Mouse (Mus musculus) heart, embryonic 12.5 days (tissue): ENCODE results near the gene Fam216a. TPM values are rescaled to one million over a fixed set of nuclear protein-coding genes. Genes with fewer than 3 reads are reported as not detected.

Experiments
- ATAC-seq: fragments of 200-750 bp; cut with Nextera tagmentation; 2 replicates; pipeline ENCODE4 v1.8.0; 2017; ENCODE audit warnings: moderate TSS enrichment, moderate library complexity; ENCODE audit not compliant: insufficient number of reproducible peaks, low FRiP score
- H3K27ac ChIP-seq: fragments of 300-500 bp; sonication (generic); 2 replicates; pipeline ENCODE4 v1.5.1; 2016; ENCODE audit warnings: mild to moderate bottlenecking, moderate library complexity; ENCODE audit not compliant: poor library complexity, severe bottlenecking
- H3K27me3 ChIP-seq: fragments of 300-500 bp; sonication (generic); replicated peaks from 2 replicates; pipeline ENCODE4 v1.6.1; 2016; ENCODE audit warnings: mild to moderate bottlenecking, moderate library complexity
- H3K36me3 ChIP-seq: fragments of 300-500 bp; sonication (generic); 2 replicates; pipeline ENCODE4 v1.6.1; 2016; ENCODE audit warnings: mild to moderate bottlenecking, moderate library complexity
- H3K4me1 ChIP-seq: fragments of 300-500 bp; sonication (generic); replicated peaks from 2 replicates; pipeline ENCODE4 v1.6.1; 2016; ENCODE audit warnings: mild to moderate bottlenecking
- H3K4me2 ChIP-seq: fragments of 300-500 bp; sonication (generic); 2 replicates; pipeline ENCODE4 v1.6.1; 2016; ENCODE audit warnings: mild to moderate bottlenecking, moderate library complexity
- H3K4me3 ChIP-seq: fragments of 300-500 bp; sonication (generic); 2 replicates; pipeline ENCODE4 v1.5.1; 2016; ENCODE audit warnings: mild to moderate bottlenecking
- H3K9ac ChIP-seq: fragments of 300-500 bp; sonication (generic); 2 replicates; pipeline ENCODE4 v1.6.1; 2016; ENCODE audit warnings: mild to moderate bottlenecking, moderate library complexity
- H3K9me3 ChIP-seq: fragments of 300-500 bp; sonication (generic); replicated peaks from 2 replicates; pipeline ENCODE4 v1.6.1; 2016; ENCODE audit warnings: mild to moderate bottlenecking, moderate library complexity
- WGBS: fragments of 180-500 bp; shearing (Covaris S2); methylation state at CpG from one replicate; pipeline ENCODE4 v1.1.7; 2016; 5-methylcytosine and 5-hydroxymethylcytosine counted together
- polyA plus RNA-seq: library from polyadenylated mRNA; unstranded; fragments of >200 nt; fragmentation: Nextera tagmentation; extraction: Ambion mirVana; gene quantifications from 2 replicates; pipeline ENCODE4 v1.2.1, GENCODE M21; 2016

Fam216a gene
- polyA plus RNA-seq, 1 experiment from 2014 or later, result 59.3 TPM

DNA sequence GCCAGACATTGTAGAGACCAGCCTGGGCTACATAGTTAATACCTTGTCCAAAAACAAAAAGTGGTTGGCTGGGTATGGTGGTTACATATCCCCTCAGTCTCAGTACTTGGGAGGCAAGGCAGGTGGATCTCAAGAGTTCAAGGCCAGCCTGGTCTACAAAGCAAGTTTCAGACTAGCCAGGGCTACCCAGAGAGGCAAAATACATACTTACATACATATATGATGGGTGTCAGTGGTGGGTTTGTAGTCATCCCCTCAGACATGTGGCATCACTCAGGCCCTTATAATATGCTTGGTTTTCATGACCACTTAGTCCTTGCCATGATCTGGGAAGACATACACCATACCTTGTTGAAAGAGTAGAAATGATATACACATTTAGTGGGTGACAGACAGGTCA lies 18.5 kb upstream of the Fam216a start:
- no peak for ATAC-seq
- no peaks in the 10 kb centered on the region for H3K27me3 ChIP-seq
- no peak overlapping the region for H3K27ac ChIP-seq
- peaks cover 9% of the 10 kb centered on the region for H3K4me1 ChIP-seq
- H3K9me3 ChIP-seq, result no peaks in the 10 kb centered on the region
- H3K36me3 ChIP-seq, result peaks cover 12% of the 10 kb centered on the region
- H3K9ac ChIP-seq, result no peak overlapping the region
- H3K4me2 ChIP-seq, result no peak overlapping the region
- H3K4me3 ChIP-seq, result no peak overlapping the region

DNA sequence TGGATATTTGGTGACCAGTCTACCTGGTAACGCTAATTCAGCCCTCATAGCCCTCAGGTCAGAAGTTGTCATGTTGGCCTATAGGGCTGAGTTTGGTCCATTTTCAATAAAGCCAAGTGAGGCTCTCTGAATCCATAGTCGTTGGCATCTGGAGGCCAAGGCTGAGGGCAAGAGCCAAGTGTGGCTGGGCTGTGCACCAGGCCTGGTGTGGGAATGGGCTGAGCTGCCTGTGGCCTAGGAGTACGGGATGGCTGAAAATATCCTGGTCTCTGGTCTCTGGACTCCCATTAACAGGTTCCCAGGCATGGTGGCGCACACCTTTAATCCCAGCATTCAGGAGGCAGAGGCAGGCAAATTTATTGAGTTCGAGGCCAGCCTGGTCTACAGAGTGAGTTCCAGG lies 17.8 kb upstream of the Fam216a start:
- H3K9me3 ChIP-seq, result no peaks in the 10 kb centered on the region
- H3K9ac ChIP-seq, result no peak overlapping the region
- WGBS, result 84% methylated on average over 5 of the region's 5 CpGs
- no peak overlapping the region for H3K4me2 ChIP-seq
- no peak overlapping the region for H3K27ac ChIP-seq
- peaks cover 9% of the 10 kb centered on the region for H3K4me1 ChIP-seq
- peaks cover 8% of the 10 kb centered on the region for H3K36me3 ChIP-seq
- H3K4me3 ChIP-seq, result no peak overlapping the region
- H3K27me3 ChIP-seq, result no peaks in the 10 kb centered on the region
- ATAC-seq, result no peak

DNA sequence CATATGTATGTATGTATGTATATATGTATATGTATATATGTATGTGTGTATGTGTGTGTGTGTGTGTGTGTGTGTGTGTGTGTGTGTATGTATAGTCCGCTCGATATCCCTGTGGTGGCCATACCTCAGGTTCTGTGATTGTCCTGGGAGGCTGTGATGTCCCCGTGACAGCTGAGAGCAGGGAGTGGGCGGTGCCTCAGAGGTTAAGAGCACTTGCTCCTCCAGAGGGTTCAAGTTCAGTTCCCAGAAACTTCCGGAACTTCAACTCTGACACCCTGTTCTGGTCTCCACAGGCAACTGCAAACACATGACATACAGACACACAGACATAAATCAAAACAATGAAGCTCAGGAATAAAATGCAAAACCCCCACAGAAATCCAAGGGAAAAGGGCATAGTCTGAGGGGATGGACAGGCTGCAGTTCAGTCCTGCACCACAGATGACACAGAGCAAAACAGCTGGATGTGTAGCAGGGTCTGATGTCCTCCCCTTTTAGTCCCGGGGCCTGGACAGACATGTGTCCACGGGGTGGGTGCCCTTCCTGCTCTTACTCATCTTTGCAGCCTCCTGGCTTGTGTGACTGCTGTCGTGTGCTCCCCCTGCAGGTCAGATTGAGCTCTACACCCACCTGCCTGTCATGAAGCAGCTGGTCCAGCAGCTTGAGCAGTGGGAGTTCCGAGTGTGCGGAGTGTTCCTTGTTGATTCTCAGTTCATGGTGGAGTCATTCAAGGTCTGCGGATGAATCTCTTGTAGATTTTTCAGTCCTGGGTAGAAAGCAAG lies 7.4 kb upstream of the Fam216a start:
- Histone ChIP-seq H3K9me3 (no peaks in the 10 kb centered on the region), H3K4me2 (no peak overlapping the region), H3K27me3 (no peaks in the 10 kb centered on the region), H3K27ac (no peak overlapping the region), H3K4me3 (no peak overlapping the region), H3K36me3 (peaks cover 56% of the 10 kb centered on the region), H3K4me1 (peaks cover 4% of the 10 kb centered on the region; the same call in 1 of the 2 replicates), H3K9ac (no peak overlapping the region)
- ATAC-seq, result peak; percentile 53; the same call in 1 of the 2 replicates
- 57% methylated on average over 11 of the region's 11 CpGs for WGBS

DNA sequence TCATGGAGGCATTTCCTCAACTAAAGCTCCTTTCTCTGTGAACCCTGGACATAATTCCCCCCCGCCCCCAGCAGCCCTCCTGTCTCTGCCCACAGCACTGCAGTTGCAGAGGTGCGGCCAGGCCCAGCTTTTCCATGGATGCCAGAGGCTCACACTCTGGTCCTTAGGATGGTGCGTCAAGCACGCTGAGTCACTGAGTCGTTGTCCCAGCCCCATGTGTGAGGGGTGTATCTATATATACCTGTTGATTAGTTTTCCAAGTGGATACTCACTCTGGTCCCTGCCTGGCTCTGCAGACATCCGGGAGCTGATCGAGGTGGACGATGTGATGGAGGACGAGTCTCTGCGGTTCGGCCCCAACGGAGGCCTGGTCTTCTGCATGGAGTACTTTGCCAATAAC lies 6.0 kb upstream of the Fam216a start:
- no peak for ATAC-seq
- Histone ChIP-seq H3K4me1 (peaks cover 8% of the 10 kb centered on the region), H3K27ac (no peak overlapping the region), H3K4me3 (no peak overlapping the region), H3K4me2 (no peak overlapping the region), H3K36me3 (peaks cover 59% of the 10 kb centered on the region), H3K9me3 (no peaks in the 10 kb centered on the region), H3K9ac (no peak overlapping the region), H3K27me3 (no peaks in the 10 kb centered on the region)
- whole genome bisulfite sequencing, result 87% methylated on average over 12 of the region's 12 CpGs

DNA sequence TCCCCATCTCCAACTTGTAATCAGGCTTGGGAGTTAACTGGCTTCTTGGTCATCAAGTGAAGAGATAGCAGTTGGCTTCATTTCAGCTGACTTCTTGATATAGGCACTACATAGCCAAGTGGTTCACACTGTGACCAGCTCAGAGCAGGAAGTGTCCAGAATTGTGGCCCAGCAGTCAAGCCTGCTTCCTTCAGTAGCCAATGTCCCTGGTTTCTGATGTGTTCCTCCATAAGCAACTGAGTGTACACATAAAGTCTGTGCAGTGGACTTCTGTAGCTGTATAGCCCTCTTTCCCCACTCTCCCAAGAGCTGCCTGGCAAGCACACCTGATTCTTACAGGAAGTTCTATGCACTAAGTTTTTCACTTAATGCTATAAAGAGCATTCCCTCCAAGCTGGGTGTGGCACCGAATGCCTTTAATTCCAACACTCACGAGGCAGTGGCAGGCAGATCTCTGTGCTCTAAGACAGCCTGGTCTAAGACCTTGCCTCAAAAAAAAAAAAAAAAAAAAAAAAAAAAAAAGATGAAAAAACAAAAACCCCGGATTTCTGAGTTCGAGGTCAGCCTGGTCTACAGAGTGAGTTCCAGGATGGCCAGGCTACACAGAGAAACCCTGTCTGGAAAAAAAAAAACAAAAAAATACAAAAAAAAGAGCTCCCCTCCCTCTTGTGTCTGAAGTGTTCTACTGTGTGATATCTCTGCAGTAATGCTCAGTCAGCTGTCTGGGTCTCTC lies 5.1 kb upstream of the Fam216a start:
- no peak overlapping the region for H3K4me2 ChIP-seq
- H3K4me3 ChIP-seq, result no peak overlapping the region
- H3K36me3 ChIP-seq, result peaks cover 53% of the 10 kb centered on the region
- H3K9me3 ChIP-seq, result no peaks in the 10 kb centered on the region
- no peaks in the 10 kb centered on the region for H3K27me3 ChIP-seq
- H3K9ac ChIP-seq, result no peak overlapping the region
- H3K4me1 ChIP-seq, result peaks cover 12% of the 10 kb centered on the region
- H3K27ac ChIP-seq, result no peak overlapping the region
- ATAC-seq, result no peak
- WGBS, result 83% methylated on average over 4 of the region's 4 CpGs

DNA sequence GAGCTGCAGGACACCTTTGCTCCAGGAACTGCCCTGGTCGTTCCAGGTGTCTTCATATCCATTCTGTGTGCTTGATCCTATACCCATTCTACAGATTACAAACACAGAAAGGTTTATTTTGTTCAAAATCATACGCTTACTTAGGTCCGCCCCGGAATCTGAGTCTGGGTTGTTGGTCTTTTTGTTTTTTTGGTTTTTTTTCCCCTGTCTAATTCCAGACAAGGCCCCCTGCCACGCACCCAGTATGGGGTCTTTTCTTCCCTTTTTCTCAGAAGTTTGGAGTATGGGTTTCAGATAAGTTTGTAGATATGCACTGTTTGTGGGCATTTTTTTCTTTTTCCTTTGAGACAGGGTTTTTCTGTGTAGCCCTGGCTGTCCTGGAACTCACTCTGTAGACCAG lies 714 bp upstream of the Fam216a start:
- Histone ChIP-seq H3K4me1 (peaks cover 12% of the 10 kb centered on the region), H3K36me3 (peaks cover 31% of the 10 kb centered on the region), H3K9ac (peak overlapping the region; percentile 87), H3K27me3 (no peaks in the 10 kb centered on the region), H3K27ac (peak overlapping the region; percentile 87), H3K4me3 (peak overlapping the region; percentile 84), H3K9me3 (no peaks in the 10 kb centered on the region), H3K4me2 (peak overlapping the region; percentile 79)
- 5% methylated on average over 5 of the region's 5 CpGs for WGBS
- no peak for ATAC-seq

DNA sequence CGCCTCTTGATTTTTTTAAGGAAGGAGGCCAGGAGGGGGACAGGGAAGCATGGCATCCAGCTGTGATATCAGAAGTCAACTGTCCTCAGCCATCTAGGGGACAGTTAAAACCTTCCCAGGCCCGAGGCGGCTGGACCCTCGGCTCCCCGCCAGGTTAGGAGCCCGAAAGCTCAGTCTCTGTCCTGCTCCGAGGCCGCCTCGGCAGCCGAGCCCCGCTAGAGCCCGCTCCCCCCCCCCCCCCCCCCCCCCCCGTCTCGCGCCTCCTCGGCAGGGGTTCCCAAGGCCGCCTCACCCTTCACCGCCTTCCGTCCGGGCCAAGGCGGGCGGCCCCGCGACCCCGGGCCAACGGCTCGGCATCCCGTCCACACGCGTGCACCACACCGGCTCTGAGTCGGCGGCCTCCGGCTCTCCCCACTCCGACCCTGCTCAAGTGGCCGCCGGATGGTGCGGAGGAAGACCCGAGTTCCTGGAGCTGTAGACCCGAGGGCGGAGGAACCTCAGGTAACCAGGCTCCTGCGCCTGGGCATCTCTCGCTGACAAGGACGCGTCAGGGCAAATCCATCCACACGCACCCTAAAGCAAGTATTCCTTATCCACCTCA lies 473 bp downstream of the Fam216a start, which contains the start of gene Gpn3:
Gene Gpn3 (plus strand): TSS at position 286 of the 601 bp plus-strand sequence.
- Histone ChIP-seq H3K4me3 (peak within 1 kb of the TSS; percentile 84), H3K27me3 (no peaks in the 10 kb centered on the region), H3K36me3 (peaks cover 36% of the 10 kb centered on the region), H3K4me2 (peak within 1 kb of the TSS; percentile 79), H3K9me3 (no peaks in the 10 kb centered on the region), H3K4me1 (peaks cover 8% of the 10 kb centered on the region), H3K27ac (peak within 1 kb of the TSS; percentile 96), H3K9ac (peak within 1 kb of the TSS; percentile 87)
- peak; percentile 78 for ATAC-seq
- WGBS, result under 1% methylated on average over 34 of the region's 46 CpGs

DNA sequence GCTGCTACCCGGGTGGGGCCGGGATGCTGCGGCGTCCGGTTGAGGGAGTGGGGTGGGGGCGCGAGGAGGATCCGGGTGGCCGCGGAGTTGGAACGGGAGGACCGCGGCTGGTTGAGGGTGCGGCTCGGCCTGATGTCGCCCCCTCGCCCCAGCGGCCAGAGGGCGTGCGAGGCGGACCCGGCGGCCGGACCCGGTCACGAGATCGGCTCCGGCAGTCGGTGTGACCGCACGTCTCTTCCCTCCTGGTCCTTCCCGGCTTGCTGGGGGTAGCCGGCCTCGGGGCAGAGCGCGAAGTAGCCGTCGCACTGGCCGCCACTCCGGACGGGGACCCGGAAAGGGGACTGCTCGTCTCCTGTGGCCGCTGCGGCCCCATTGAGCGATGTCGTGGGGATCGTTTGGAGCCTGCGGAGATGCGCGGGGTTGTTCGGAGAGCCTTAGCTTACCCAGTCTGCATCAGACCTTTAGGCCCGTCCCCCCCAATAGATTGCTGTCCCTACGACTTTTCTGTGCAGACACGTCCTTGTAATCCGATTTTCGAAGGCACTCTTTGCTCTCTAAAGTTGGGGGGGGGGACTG lies 17.6 kb downstream of the Fam216a start:
- H3K4me2 ChIP-seq, result peak overlapping the region; percentile 94
- H3K4me3 ChIP-seq, result peak overlapping the region; percentile 88
- WGBS, result under 1% methylated on average over 55 of the region's 57 CpGs
- no peaks in the 10 kb centered on the region for H3K9me3 ChIP-seq
- H3K9ac ChIP-seq, result peak overlapping the region; percentile 93
- ATAC-seq, result peak; percentile 84
- H3K27me3 ChIP-seq, result no peaks in the 10 kb centered on the region
- H3K27ac ChIP-seq, result peak overlapping the region; percentile 86
- peaks cover 8% of the 10 kb centered on the region for H3K36me3 ChIP-seq
- H3K4me1 ChIP-seq, result peaks cover 4% of the 10 kb centered on the region

DNA sequence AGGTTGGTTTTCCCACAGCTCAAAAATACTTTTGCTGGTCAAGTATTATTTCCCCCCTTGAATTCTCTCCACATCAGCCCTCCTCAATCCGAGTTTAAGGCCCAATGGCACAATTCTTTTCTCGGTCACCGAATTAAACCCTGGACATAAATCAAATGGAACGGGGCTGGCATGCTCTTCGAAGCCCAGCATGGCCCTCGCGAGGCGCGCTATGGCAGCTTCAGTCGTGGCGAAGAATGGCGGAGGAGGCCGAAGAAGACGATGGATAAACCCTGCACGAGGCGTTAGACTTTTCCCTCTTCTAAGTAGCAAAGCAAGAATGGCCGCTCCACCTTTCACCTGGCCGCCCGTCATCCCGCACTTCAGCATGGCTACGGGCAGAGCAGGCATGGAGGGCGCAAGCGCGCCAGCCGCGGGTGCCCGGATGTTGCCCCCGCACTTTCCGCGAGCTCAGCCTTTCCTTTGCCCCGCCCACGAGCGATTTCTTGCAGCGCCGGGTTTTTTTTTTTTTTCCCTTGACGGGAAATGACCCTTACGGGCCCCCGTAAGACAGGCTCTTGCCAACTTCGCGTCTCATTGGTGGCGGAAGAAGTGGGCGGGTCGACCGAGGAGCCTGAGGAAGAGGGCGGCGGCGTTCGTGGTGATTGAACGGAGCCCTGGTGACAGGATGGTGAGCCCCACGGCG lies 18.2 kb downstream of the Fam216a start, which contains the start of the genes Rad9b and Vps29:
Gene Rad9b (minus strand): TSS at position 427 of the 685 bp plus-strand sequence.
Gene Vps29 (plus strand): TSS at position 563 of the 685 bp plus-strand sequence.
- WGBS, result 2% methylated on average over 51 of the region's 51 CpGs
- peaks cover 5% of the 10 kb centered on the region for H3K36me3 ChIP-seq
- H3K27me3 ChIP-seq, result no peaks in the 10 kb centered on the region
- peak within 1 kb of the TSS; percentile 94 for H3K4me2 ChIP-seq
- H3K4me1 ChIP-seq, result peaks cover 4% of the 10 kb centered on the region
- H3K27ac ChIP-seq, result peak within 1 kb of the TSS; percentile 86
- peak within 1 kb of the TSS; percentile 93 for H3K9ac ChIP-seq
- peak; percentile 94 for ATAC-seq
- peak within 1 kb of the TSS; percentile 88 for H3K4me3 ChIP-seq
- H3K9me3 ChIP-seq, result no peaks in the 10 kb centered on the region

DNA sequence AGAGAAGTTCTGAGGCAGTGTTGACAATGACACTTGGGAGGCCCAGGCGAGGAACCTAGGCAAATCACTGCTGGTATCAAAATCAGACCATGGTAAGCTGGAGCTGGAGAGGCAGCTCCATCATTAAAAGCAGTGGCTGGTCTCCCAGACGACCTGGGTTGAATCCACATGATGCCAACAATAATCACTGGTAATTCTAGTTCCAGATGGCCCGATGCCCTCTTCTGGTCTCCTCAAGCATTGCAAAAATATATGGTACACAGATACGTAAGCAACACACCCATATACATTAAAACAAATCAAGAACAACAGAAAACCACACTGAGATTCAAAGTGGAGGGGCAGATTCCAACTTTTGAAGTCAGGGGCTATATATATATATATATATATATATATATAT lies 26.4 kb downstream of the Fam216a start:
- WGBS, result 76% methylated on average over 4 of the region's 4 CpGs
- no peak overlapping the region for H3K4me3 ChIP-seq
- no peak for ATAC-seq

More for the DNA sequence above, 26.4 kb downstream of the Fam216a start:
- Histone ChIP-seq H3K4me1 (no peaks in the 10 kb centered on the region), H3K9ac (no peak overlapping the region), H3K4me2 (no peak overlapping the region), H3K27me3 (no peaks in the 10 kb centered on the region), H3K36me3 (no peaks in the 10 kb centered on the region), H3K27ac (no peak overlapping the region), H3K9me3 (0 out of 2 replicates have a peak, but pooled peaks cover 8% of the 10 kb centered on the region)
